Mouse (Mus musculus) embryonic facial prominence, embryonic 11.5 days (tissue): ENCODE data around the gene Rexo1. TPM values are rescaled to one million over a fixed set of nuclear protein-coding genes. Genes with fewer than 3 reads are reported as not detected.

Experiments used
- ATAC-seq: fragments of 200-750 bp; cut with Nextera tagmentation; replicated peaks from 2 replicates; pipeline ENCODE4 v1.8.0; 2017; ENCODE audit warnings: low read depth; ENCODE audit not compliant: insufficient number of reproducible peaks, low FRiP score, low TSS enrichment
- DNase-seq: peaks from one replicate; pipeline ENCODE4 v3.0.0-alpha.2; 2015; ENCODE audit warnings: low spot score
- H3K27ac ChIP-seq: fragments of 300-500 bp; sonication (generic); replicated peaks from 2 replicates; pipeline ENCODE4 v1.5.1; 2014; ENCODE audit warnings: mild to moderate bottlenecking, low read depth, low read length, control low read depth
- H3K27me3 ChIP-seq: fragments of 300-500 bp; sonication (generic); 2 replicates; pipeline ENCODE4 v1.6.1; 2014; ENCODE audit warnings: mild to moderate bottlenecking, low read length, moderate library complexity, mixed read lengths; ENCODE audit not compliant: control insufficient read depth, insufficient read depth
- H3K36me3 ChIP-seq: fragments of 300-500 bp; sonication (generic); replicated peaks from 2 replicates; pipeline ENCODE4 v1.6.1; 2014; ENCODE audit warnings: low read depth, mild to moderate bottlenecking, low read length, moderate library complexity, mixed read lengths; ENCODE audit not compliant: control insufficient read depth, insufficient read depth
- H3K4me1 ChIP-seq: fragments of 300-500 bp; sonication (generic); 2 replicates; pipeline ENCODE4 v1.6.1; 2014; ENCODE audit warnings: low read length, mixed read lengths; ENCODE audit not compliant: control insufficient read depth, insufficient read depth
- H3K4me2 ChIP-seq: fragments of 300-500 bp; sonication (generic); 2 replicates; pipeline ENCODE4 v1.6.1; 2014; ENCODE audit warnings: low read depth, mild to moderate bottlenecking, control low read depth, low read length, moderate library complexity
- H3K4me3 ChIP-seq: fragments of 300-500 bp; sonication (generic); 2 replicates; pipeline ENCODE4 v1.5.1; 2014; ENCODE audit warnings: low read depth, low read length, control low read depth
- H3K9ac ChIP-seq: fragments of 300-500 bp; sonication (generic); replicated peaks from 2 replicates; pipeline ENCODE4 v1.6.1; 2014; ENCODE audit warnings: mild to moderate bottlenecking, control low read depth, low read length
- H3K9me3 ChIP-seq: fragments of 300-500 bp; sonication (generic); replicated peaks from 2 replicates; pipeline ENCODE4 v1.6.1; 2016; ENCODE audit warnings: mild to moderate bottlenecking, low read length, inconsistent platforms, mixed read lengths; ENCODE audit not compliant: control insufficient read depth
- WGBS: fragments of 180-500 bp; shearing (Covaris S2); extraction: QIAGEN DNeasy Blood & Tissue Kit; methylation state at CpG from one replicate; pipeline ENCODE4 v1.1.7; 2014; 5-methylcytosine and 5-hydroxymethylcytosine counted together
- polyA plus RNA-seq: library from polyadenylated mRNA; unstranded; fragments of >200 nt; fragmentation: Nextera tagmentation; extraction: Ambion mirVana; gene quantifications from 2 replicates; pipeline ENCODE4 v1.2.1, GENCODE M21; 2014

Gene Rexo1
- polyA plus RNA-seq, 1 experiment from 2014 or later, result 17.1 TPM

GRCm38 (mm10) chr10:80533704-80534103, 27.7 kb downstream of the Rexo1 start:
- Histone ChIP-seq H3K9ac (no peak overlapping the region), H3K27ac (no peak overlapping the region), H3K27me3 (peaks cover 19% of the 10 kb centered on the region), H3K4me3 (no peak overlapping the region), H3K9me3 (no peaks in the 10 kb centered on the region), H3K36me3 (no peaks in the 10 kb centered on the region), H3K4me1 (no peaks in the 10 kb centered on the region), H3K4me2 (no peak overlapping the region)
- DNase-seq, result no peak
- ATAC-seq, result no peak; the same call in 1 of the 2 replicates
- WGBS, result 11% methylated on average over 7 of the region's 7 CpGs

- Histone ChIP-seq H3K27ac (no peak overlapping the region), H3K36me3 (no peaks in the 10 kb centered on the region), H3K9me3 (no peaks in the 10 kb centered on the region), H3K27me3 (peaks cover 17% of the 10 kb centered on the region), H3K4me1 (no peaks in the 10 kb centered on the region), H3K9ac (no peak overlapping the region), H3K4me3 (no peak overlapping the region), H3K4me2 (no peak overlapping the region)
- DNase-seq (no peak), ATAC-seq (no peak)
- 83% methylated on average over 11 of the region's 11 CpGs for WGBS
These were observed 28.6 kb downstream of the Rexo1 start for GRCm38 (mm10) chr10:80532783-80533182.

GRCm38 (mm10) chr10:80526172-80526571, 35.2 kb downstream of the Rexo1 start:
- H3K4me1 ChIP-seq, result no peaks in the 10 kb centered on the region
- H3K4me2 ChIP-seq, result no peak overlapping the region
- H3K9me3 ChIP-seq, result no peaks in the 10 kb centered on the region
- H3K27ac ChIP-seq, result no peak overlapping the region
- H3K36me3 ChIP-seq, result no peaks in the 10 kb centered on the region
- ATAC-seq, result peak; percentile 77; the same call in 1 of the 2 replicates
- H3K9ac ChIP-seq, result no peak overlapping the region
- peak; percentile 40 for DNase-seq
- no peak overlapping the region for H3K4me3 ChIP-seq
- H3K27me3 ChIP-seq, result no peaks in the 10 kb centered on the region
- 31% methylated on average over 9 of the region's 9 CpGs for WGBS

GRCm38 (mm10) chr10:80523299-80523698, 38.1 kb downstream of the Rexo1 start:
- Histone ChIP-seq H3K4me2 (no peak overlapping the region), H3K27me3 (no peaks in the 10 kb centered on the region), H3K4me3 (no peak overlapping the region), H3K36me3 (no peaks in the 10 kb centered on the region), H3K9ac (no peak overlapping the region), H3K4me1 (no peaks in the 10 kb centered on the region), H3K27ac (no peak overlapping the region), H3K9me3 (no peaks in the 10 kb centered on the region)
- WGBS, result 96% methylated on average over 7 of the region's 7 CpGs
- DNase-seq (no peak), ATAC-seq (no peak)

GRCm38 (mm10) chr10:80519287-80519686, 42.1 kb downstream of the Rexo1 start:
- Histone ChIP-seq H3K9me3 (no peaks in the 10 kb centered on the region), H3K4me1 (0 out of 2 replicates have a peak, but pooled peaks cover 2% of the 10 kb centered on the region), H3K27me3 (peaks cover 8% of the 10 kb centered on the region), H3K4me2 (no peak overlapping the region), H3K9ac (no peak overlapping the region), H3K36me3 (no peaks in the 10 kb centered on the region), H3K4me3 (no peak overlapping the region), H3K27ac (no peak overlapping the region)
- 67% methylated on average over 2 of the region's 2 CpGs for WGBS
- no peak for DNase-seq
- no peak for ATAC-seq

- no peak overlapping the region for H3K27ac ChIP-seq
- H3K27me3 ChIP-seq, result peaks cover 20% of the 10 kb centered on the region
- peak overlapping the region; percentile 14; the same call in 1 of the 2 replicates for H3K4me3 ChIP-seq
- DNase-seq, result no peak
- no peak for ATAC-seq
- no peaks in the 10 kb centered on the region for H3K9me3 ChIP-seq
- 0 out of 2 replicates have a peak overlapping the region, but pooled peaks have one; percentile 17 for H3K4me2 ChIP-seq
- peak overlapping the region; percentile 39 for H3K9ac ChIP-seq
- no peaks in the 10 kb centered on the region for H3K36me3 ChIP-seq
- WGBS, result 8% methylated on average over 19 of the region's 19 CpGs
- H3K4me1 ChIP-seq, result 0 out of 2 replicates have a peak, but pooled peaks cover 2% of the 10 kb centered on the region
These were observed 47.6 kb downstream of the Rexo1 start for GRCm38 (mm10) chr10:80513739-80514138.

GRCm38 (mm10) chr10:80510273-80510660, 51.1 kb downstream of the Rexo1 start:
- Histone ChIP-seq H3K4me1 (0 out of 2 replicates have a peak, but pooled peaks cover 2% of the 10 kb centered on the region), H3K4me3 (no peak overlapping the region), H3K27ac (no peak overlapping the region), H3K9ac (no peak overlapping the region), H3K9me3 (no peaks in the 10 kb centered on the region), H3K27me3 (peaks cover 26% of the 10 kb centered on the region), H3K36me3 (no peaks in the 10 kb centered on the region), H3K4me2 (no peak overlapping the region)
- DNase-seq (no peak), ATAC-seq (no peak)
- WGBS, result 44% methylated on average over 10 of the region's 10 CpGs

GRCm38 (mm10) chr10:80509412-80510272, 51.7 kb downstream of the Rexo1 start:
- ATAC-seq, result peak; percentile 75
- H3K27me3 ChIP-seq, result peaks cover 27% of the 10 kb centered on the region
- peak overlapping the region; percentile 34; the same call in 1 of the 2 replicates for H3K9ac ChIP-seq

More at GRCm38 (mm10) chr10:80509412-80510272, 51.7 kb downstream of the Rexo1 start:
- Histone ChIP-seq H3K27ac (no peak overlapping the region), H3K4me1 (0 out of 2 replicates have a peak, but pooled peaks cover 2% of the 10 kb centered on the region), H3K4me2 (peak overlapping the region; percentile 58), H3K4me3 (peak overlapping the region; percentile 18; the same call in 1 of the 2 replicates), H3K9me3 (no peaks in the 10 kb centered on the region), H3K36me3 (no peaks in the 10 kb centered on the region)
- peak; percentile 79 for DNase-seq
- 10% methylated on average over 20 of the region's 20 CpGs for WGBS
